Mouse (Mus musculus): ENCODE results near the gene Trim11. TPM values are rescaled to one million over a fixed set of nuclear protein-coding genes. Genes with fewer than 3 reads are reported as not detected.

Trim11 gene
- total and polyA plus RNA-seq, 2 experiments from 2014 or later: 15.2 to 23.7 TPM

DNA sequence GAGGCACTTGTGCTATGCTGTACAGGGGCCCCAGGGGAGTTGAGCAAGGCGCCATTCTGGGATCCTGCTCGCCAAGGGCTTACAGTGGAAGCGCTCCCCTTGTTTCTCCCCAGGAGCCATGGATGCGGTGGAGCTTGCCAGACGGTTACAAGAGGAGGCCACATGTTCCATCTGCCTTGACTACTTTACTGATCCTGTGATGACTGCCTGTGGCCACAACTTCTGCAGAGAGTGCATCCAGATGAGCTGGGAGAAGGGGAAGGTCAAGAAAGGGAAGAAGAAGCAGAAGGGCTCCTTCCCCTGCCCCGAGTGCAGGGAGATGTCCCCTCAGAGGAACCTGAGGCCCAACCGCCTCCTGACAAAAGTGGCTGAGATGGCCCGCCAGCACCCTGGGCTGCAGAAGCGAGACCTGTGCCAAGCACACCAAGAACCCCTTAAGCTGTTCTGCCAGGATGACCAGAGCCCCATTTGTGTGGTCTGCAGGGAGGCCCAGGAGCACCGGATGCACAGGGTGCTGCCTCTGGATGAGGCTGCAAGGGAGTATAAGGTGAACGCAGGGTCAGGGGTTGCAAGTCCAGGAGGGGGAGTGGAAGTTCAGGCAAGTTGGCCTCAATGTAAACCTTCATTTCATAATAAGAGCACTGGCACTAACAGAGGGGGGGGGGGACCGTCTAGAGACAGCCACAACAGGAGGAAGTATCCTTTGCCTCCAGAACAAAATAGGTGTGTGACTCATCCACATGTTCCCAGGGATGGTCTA is 12.7 kb upstream of the Trim11 start:
- ATAC-seq (ENCODE audit: low FRiP score) (no peak), DNase-seq (ENCODE audit: low spot score) (no peak)
- no peak overlapping the region for H3K4me2 ChIP-seq (ENCODE audit: low read depth, low read length, poor library complexity, severe bottlenecking)
- no peak overlapping the region for H3K4me3 ChIP-seq (ENCODE audit: low read depth, low read length)
- H3K27ac ChIP-seq (ENCODE audit: low read depth, low read length): no peak overlapping the region
- H3K27me3 ChIP-seq (ENCODE audit: insufficient read depth, low read length): no peaks in the 10 kb centered on the region
- H3K36me3 ChIP-seq (ENCODE audit: insufficient read depth, low read length): peaks cover 4% of the 10 kb centered on the region; the same call in 1 of the 2 replicates
- H3K4me1 ChIP-seq (ENCODE audit: insufficient read depth, low read length): no peaks in the 10 kb centered on the region
- no peak overlapping the region for H3K9ac ChIP-seq (replicated peaks; ENCODE audit: low read length, poor library complexity, severe bottlenecking)
- TF ChIP-seq CTCF (IDR thresholded peaks at IDR 0.05): no peak
- no peaks in the 10 kb centered on the region for H3K9me3 ChIP-seq (ENCODE audit: low read length)
- WGBS: 47% methylated on average over 12 of the region's 12 CpGs

DNA sequence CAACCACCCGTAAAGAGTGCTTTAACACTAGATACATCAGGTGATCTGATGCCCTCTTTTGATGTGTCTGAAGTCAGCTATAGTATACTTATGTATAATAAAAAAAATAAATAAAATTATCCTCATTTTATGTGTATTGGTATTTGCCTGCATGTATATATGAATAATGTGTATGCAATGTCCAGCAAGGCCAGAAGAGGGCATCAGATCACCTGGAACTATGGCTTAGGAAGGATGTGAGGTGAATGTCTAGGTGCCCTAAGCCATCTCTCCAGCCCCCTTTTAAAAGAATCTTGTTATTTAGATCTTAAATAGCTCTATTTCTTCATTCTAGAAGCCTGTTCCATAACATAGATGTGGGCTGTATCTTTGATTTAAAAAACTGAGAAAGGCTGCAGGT is 10.5 kb upstream of the Trim11 start:
- Histone ChIP-seq H3K4me2 (ENCODE audit: low read depth, low read length, poor library complexity, severe bottlenecking) (no peak overlapping the region), H3K9me3 (ENCODE audit: low read length) (no peaks in the 10 kb centered on the region), H3K4me3 (ENCODE audit: low read depth, low read length) (no peak overlapping the region), H3K9ac (replicated peaks; ENCODE audit: low read length, poor library complexity, severe bottlenecking) (no peak overlapping the region), H3K4me1 (ENCODE audit: insufficient read depth, low read length) (no peaks in the 10 kb centered on the region), H3K27ac (ENCODE audit: low read depth, low read length) (no peak overlapping the region), H3K36me3 (ENCODE audit: insufficient read depth, low read length) (peaks cover 7% of the 10 kb centered on the region; the same call in 1 of the 2 replicates), H3K27me3 (ENCODE audit: insufficient read depth, low read length) (no peaks in the 10 kb centered on the region)
- no peak for ATAC-seq (ENCODE audit: low FRiP score)
- peak; percentile 45 for DNase-seq (ENCODE audit: low spot score)
- TF ChIP-seq CTCF (IDR thresholded peaks at IDR 0.05): peak; percentile 77
- WGBS: 100% methylated on average over 1 of the region's 1 CpGs

DNA sequence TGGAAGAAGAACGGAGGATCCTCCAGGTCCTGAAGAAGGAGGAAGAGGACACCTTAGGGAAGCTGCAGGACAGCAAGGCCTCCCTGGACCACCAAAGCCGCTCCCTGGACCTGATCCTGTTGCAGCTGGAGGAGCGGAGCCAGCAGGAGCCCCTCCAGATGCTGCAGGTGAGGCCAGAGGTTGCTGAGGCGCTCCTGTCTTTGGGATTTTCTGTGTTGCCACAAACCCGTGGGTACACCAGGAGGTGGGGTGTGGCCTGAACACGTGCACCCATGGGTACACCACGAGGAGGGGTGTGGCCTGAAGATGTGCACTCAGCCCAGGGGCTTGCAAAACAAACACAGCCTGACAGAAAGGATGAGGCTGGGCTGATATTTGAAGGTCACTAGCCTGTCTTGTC is 9.3 kb upstream of the Trim11 start:
- Histone ChIP-seq H3K27ac (ENCODE audit: low read depth, low read length) (no peak overlapping the region), H3K4me1 (ENCODE audit: insufficient read depth, low read length) (no peaks in the 10 kb centered on the region), H3K4me2 (ENCODE audit: low read depth, low read length, poor library complexity, severe bottlenecking) (no peak overlapping the region), H3K27me3 (ENCODE audit: insufficient read depth, low read length) (no peaks in the 10 kb centered on the region), H3K9me3 (ENCODE audit: low read length) (no peaks in the 10 kb centered on the region), H3K36me3 (ENCODE audit: insufficient read depth, low read length) (peaks cover 7% of the 10 kb centered on the region; the same call in 1 of the 2 replicates), H3K9ac (replicated peaks; ENCODE audit: low read length, poor library complexity, severe bottlenecking) (no peak overlapping the region), H3K4me3 (ENCODE audit: low read depth, low read length) (no peak overlapping the region)
- 83% methylated on average over 7 of the region's 7 CpGs for WGBS
- TF ChIP-seq CTCF (IDR thresholded peaks at IDR 0.05): no peak
- DNase-seq (ENCODE audit: low spot score) (no peak), ATAC-seq (ENCODE audit: low FRiP score) (no peak)

DNA sequence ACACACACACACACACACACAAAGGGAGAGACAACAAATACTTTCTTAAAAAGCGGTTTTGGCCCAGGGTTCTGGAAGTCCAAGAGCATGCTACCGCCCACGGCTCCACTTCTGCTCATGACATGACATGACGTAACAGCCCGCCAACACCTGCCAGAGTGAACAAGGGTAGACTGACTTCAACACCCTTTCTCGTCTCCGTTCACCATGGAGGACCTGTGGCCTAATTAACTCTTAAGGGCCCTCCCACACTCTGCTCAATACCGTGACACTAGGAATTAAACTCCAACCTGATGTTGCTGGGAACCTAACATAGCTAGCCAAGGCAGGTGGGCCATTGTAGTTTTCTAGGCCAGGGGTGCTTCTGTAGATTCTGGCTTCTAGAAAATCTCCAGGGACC is 8.9 kb upstream of the Trim11 start:
- H3K27ac ChIP-seq (ENCODE audit: low read depth, low read length): no peak overlapping the region
- no peaks in the 10 kb centered on the region for H3K4me1 ChIP-seq (ENCODE audit: insufficient read depth, low read length)
- ATAC-seq (ENCODE audit: low FRiP score) (no peak), DNase-seq (ENCODE audit: low spot score) (no peak)
- no peak overlapping the region for H3K4me3 ChIP-seq (ENCODE audit: low read depth, low read length)
- H3K36me3 ChIP-seq (ENCODE audit: insufficient read depth, low read length): peaks cover 7% of the 10 kb centered on the region; the same call in 1 of the 2 replicates
- H3K27me3 ChIP-seq (ENCODE audit: insufficient read depth, low read length): no peaks in the 10 kb centered on the region
- TF ChIP-seq CTCF (IDR thresholded peaks at IDR 0.05): no peak
- 89% methylated on average over 8 of the region's 8 CpGs for WGBS
- H3K9me3 ChIP-seq (ENCODE audit: low read length): no peaks in the 10 kb centered on the region
- H3K9ac ChIP-seq (replicated peaks; ENCODE audit: low read length, poor library complexity, severe bottlenecking): no peak overlapping the region
- H3K4me2 ChIP-seq (ENCODE audit: low read depth, low read length, poor library complexity, severe bottlenecking): no peak overlapping the region

DNA sequence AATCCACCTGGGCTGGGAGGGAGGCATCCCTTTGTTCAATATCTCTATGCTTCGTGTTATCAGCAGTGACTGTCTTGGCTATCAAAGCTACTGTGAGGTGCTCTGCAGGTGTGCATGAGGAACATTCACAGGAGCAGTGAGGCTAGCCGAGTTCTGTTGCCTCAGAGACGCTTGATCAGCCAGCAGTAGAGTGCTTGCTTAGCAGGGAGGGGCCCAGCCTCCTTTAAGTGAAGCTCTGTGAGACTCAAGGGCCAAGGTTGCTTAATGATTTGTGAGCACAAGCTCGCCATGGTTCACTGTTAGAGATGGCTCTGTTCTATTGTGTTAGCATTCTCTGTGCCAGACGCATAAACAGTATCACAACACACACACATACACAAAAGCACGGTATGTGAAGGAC is 8.2 kb upstream of the Trim11 start:
- H3K27ac ChIP-seq (ENCODE audit: low read depth, low read length): no peak overlapping the region
- no peaks in the 10 kb centered on the region for H3K9me3 ChIP-seq (ENCODE audit: low read length)
- WGBS: 75% methylated on average over 6 of the region's 6 CpGs
- H3K4me2 ChIP-seq (ENCODE audit: low read depth, low read length, poor library complexity, severe bottlenecking): no peak overlapping the region
- H3K9ac ChIP-seq (replicated peaks; ENCODE audit: low read length, poor library complexity, severe bottlenecking): no peak overlapping the region
- no peak for TF ChIP-seq CTCF (IDR thresholded peaks at IDR 0.05)
- no peak overlapping the region for H3K4me3 ChIP-seq (ENCODE audit: low read depth, low read length)
- no peaks in the 10 kb centered on the region for H3K27me3 ChIP-seq (ENCODE audit: insufficient read depth, low read length)
- DNase-seq (ENCODE audit: low spot score): no peak
- no peaks in the 10 kb centered on the region for H3K4me1 ChIP-seq (ENCODE audit: insufficient read depth, low read length)
- peaks cover 7% of the 10 kb centered on the region; the same call in 1 of the 2 replicates for H3K36me3 ChIP-seq (ENCODE audit: insufficient read depth, low read length)
- ATAC-seq (ENCODE audit: low FRiP score): no peak

DNA sequence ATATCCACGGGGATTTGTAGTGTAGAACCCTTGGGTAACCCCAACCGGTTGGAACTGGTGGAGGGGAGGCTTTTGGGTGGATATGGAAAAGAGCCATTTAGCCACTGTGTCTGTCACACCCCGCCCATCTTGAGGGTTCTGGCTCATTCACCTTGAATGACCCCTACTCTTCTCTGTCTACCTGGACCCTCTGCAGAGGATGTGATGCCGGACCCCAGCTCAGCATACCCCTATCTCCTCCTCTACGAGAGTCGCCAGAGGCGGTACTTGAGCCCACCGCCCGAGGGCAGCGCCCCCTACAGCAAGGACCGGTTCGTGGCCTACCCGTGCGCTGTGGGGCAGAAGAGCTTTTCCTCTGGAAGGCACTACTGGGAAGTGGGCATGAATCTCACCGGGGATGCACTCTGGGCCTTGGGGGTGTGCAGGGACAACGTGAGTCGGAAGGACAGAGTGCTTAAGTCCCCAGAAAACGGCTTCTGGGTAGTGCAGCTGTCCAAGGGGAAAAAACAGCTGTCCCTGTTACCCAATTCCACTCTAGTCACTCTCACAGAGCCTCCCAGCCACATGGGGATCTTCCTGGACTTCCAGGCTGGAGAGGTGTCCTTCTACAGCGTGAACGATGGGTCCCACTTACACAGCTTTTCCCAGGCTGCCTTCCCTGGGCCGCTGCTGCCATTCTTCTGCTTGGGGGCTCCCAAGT is 6.9 kb upstream of the Trim11 start:
- Histone ChIP-seq H3K4me1 (ENCODE audit: insufficient read depth, low read length) (no peaks in the 10 kb centered on the region), H3K4me3 (ENCODE audit: low read depth, low read length) (no peak overlapping the region), H3K4me2 (ENCODE audit: low read depth, low read length, poor library complexity, severe bottlenecking) (no peak overlapping the region), H3K27ac (ENCODE audit: low read depth, low read length) (no peak overlapping the region), H3K9ac (replicated peaks; ENCODE audit: low read length, poor library complexity, severe bottlenecking) (no peak overlapping the region), H3K36me3 (ENCODE audit: insufficient read depth, low read length) (peaks cover 7% of the 10 kb centered on the region; the same call in 1 of the 2 replicates), H3K27me3 (ENCODE audit: insufficient read depth, low read length) (no peaks in the 10 kb centered on the region), H3K9me3 (ENCODE audit: low read length) (no peaks in the 10 kb centered on the region)
- no peak for ATAC-seq (ENCODE audit: low FRiP score)
- DNase-seq (ENCODE audit: low spot score): no peak
- WGBS: 88% methylated on average over 21 of the region's 21 CpGs
- TF ChIP-seq CTCF (IDR thresholded peaks at IDR 0.05): peak; percentile 23; the same call in 1 of the 2 replicates
